Mouse (Mus musculus): ENCODE data around the gene Tubb4b.

Gene Tubb4b

DNA sequence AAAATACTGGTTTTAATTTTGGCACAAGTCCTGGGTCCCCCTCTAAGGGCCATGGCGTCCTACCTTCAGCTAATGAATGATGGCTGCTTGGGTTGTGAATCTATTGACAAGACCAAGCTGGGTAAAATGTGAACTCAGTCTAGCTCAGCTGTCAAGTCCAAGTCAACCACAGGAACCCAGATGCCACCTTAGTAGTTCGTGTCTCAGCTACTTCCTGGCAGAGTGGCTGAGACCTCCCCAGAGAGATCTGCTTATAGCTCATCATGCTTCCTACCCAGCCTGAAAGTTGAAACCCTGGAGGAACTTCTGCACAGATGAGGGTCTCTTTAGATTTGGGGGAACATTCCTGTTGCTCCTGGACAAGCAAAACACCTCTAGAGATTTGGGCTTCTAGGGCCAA is 41.2 kb downstream of the Tubb4b start:
- no peak for DNase-seq

DNA sequence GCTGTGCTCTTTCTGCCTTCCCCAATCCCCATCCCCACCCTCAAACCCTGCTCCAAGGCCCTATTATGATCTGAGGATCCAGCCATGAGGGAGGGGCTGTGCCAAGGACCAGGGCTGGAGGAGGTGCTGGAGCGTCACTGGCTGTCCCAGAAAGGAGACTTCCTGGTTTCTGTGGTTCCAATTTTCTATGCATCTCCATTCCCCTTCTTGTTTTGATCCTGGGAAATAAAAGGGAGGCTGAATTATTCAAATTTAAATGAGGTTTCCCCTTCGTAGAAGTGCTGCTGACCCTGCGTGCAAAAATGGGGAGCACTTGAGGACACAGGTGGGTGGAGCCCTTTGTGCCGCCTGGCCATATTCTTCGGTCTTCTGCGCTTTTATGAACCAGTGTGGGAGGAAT is 41.8 kb downstream of the Tubb4b start:
- DNase-seq: no peak

DNA sequence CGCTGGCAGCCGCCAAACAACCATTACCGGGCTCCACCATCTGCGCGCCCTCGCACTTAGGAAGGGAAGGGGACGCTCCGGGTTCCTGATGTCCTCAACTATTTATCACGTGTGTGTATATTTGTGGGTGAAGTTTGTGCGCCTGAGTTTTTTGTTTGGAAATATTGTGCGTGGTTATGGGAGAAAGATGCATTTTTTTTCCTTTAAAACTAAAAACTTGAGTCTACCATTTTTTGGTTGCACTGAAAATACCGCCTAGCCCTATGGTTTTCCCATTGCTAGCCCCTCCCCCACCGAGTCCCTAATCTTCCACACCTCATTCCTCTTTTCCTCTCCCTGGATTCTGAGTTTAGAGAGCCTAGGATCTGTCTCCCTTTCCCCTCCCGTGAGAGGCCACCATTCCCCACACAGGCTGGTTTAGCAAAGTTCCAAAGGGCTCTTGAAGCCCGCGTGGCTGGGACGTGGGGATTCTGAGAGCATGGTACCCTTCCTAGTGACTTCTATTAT is 42.6 kb downstream of the Tubb4b start:
- DNase-seq: no peak

DNA sequence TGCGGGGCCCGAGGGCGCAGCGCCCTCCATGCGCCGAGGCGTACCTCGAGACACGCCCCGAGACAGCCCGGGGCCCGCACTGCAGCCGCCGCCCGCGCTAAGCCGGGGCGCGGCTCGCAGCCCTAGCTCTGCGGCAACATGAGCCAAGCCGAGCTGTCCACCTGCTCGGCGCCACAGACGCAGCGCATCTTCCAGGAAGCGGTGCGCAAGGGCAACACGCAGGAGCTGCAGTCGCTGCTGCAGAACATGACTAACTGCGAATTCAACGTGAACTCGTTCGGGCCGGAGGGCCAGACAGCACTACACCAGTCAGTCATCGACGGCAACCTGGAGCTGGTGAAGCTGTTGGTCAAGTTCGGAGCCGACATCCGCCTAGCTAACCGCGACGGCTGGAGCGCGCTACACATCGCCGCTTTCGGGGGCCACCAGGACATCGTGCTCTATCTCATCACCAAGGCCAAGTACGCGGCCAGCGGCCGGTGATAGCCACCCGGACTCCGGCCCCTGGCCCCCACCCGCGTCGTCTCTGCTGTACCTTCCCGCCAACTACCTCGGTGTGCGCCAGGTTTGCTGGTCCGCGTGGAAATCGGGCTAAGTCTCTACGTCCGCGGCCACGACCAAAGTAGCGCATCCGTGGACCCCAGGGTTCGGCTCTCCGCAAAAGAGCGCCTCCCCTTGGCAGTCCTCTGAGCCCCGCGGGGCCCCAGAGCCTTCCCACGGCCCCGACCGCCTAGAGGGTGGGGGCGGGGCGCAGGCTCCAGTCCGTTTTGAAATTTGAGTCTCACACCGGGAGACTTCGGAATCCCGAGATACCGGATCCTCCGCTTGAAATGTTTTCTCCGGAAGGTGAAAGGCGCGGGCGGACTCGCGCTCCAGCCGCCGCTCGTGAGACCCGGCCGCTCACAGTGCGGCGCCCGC is 43.3 kb downstream of the Tubb4b start:
- DNase-seq: peak; percentile 43

DNA sequence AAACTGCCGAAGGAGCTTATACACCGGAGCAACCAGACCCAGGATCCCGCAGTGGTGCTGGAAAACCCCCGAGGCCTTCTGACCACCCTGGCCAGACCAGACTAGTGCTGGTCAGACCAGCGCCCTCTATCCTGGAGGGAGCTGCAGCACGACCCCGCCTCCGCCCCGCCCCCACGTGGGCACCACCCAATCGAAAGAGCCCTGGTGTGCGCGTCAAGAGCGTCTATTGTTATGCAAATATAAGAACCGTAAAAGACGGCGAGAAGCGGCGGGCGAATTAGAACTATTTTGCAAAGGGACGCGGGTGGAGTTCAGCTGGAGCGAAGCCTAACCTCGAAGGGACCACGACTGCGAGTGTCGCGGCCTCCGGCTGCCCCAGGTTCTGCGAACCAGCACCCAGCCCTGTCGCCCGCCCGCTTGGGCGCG is 44.0 kb downstream of the Tubb4b start, which contains the start of gene Nrarp:
TSS of gene Nrarp (plus strand) at position 281 of the 426 bp plus-strand sequence.
- DNase-seq: peak; percentile 95

DNA sequence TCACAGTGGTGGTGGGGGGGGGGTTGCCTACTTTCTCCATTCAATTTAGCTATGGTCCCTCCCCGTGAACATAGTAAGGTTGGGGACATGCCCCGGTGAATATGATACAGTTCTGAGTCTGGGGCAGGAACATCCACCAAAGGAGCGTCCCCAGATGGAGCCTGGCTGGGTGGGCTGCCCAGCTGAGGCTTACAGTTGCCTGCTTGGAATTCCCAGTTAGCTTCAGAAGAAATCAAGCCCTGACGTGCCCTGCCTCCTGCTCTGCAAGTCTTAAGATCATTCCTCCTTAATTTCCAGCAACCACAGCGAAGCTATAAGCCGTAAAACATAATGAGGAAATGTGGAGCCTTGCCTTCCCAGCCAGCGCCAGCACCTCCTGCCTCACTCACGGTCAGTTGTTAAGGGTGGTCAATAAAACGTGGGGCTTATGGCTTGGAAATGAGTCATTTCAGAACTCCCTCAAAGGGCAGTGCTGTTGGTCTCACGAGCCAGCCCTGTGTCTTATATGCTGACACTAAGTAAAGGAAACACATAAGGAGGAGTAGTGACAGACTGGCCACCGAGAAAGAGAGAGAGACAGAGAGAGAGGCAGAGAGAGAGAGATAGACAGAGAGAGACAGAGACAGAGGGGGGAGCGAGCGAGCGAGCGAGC is 44.8 kb downstream of the Tubb4b start:
- DNase-seq: no peak

DNA sequence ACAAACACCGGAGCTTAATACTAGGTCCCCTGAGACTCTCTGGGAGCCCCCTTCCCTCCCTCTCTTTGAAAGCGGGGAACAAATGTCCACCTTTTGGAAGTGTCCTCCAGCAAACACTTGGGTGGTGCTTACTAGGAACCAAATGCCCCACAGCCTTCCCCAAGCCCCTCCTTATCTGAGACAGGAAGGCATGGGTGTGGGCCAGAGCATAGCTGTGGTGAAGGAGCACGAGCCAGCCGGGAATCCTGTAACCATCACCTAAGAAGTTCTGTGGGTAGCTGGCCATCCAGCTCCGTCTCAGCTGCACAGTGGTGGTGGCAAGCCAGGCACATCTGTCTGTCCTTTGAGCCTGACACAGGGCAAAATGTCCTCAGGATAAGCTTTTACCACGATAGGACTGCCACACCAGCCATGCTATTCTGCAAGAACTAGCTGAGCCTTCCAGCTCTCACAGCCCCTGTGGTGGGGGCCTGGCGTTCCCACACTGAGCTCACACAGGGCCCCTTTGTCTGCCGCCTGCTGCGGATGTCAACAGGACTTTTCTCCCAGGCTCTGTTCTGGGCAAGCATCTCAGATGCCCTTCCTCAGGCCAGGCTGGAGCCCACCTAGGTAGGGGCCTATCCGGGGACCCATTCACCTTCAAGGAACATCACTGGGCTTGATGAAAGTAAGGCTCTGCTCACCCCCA is 46.1 kb downstream of the Tubb4b start:
- peak; percentile 36 for DNase-seq

DNA sequence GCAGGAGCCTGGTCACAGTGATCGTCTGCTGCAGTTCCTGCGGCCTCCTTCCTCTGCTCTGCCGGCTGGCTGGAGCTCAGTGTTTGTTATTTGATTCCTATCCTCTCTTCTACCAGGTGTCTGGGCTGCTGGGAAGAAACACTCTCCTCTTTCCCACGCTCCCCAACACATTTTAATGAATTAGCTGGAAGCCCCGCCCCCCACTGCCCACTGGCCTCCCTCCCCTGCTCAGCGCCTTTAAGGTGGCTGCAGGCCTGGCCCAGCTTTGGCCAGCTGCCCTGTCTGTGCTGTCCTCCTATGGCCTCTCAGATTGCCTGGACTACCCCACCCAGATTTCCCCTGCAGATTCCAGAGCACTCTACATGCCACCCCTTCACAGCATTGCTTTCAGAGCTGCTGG is 46.8 kb downstream of the Tubb4b start:
- DNase-seq: peak; percentile 68

DNA sequence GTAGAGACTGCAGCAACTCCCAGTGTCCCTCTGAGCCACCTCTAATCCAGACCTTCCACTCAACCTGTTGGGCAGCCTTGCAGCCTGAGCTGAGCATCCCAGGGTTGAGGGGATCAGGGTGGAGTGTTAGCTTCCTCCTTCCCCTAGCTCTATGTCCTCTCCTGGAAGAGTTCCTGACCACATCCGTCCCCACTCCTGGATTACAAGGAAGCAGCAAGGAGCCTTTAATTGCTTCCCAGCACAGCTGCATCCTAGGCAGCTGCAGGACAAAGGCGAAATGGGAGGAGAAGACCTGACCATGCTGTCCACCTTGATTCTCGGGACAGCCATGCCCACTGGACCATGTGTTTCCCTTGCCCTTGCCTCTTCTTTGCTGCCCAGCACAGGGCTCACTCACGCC is 47.4 kb downstream of the Tubb4b start:
- no peak for DNase-seq

DNA sequence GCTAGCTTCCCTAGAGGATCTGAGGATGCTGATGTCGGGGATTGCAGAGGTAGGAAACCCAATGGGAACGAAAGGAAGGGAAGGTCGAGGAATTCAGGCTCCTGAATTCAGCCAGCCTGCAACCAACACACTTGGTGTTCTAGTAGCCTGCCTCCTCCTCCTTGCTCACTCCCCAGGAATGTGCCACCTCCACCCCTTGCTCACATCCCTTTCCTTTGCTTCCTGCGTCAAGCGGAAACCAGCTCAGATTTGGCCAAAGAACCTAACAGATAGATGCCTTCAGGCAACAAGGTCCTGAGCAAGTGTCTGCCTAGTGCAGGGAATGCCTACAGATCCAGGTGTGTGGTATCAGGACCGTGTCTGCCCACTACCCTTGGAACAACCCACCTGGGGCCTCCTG is 47.9 kb downstream of the Tubb4b start:
- no peak for DNase-seq

DNA sequence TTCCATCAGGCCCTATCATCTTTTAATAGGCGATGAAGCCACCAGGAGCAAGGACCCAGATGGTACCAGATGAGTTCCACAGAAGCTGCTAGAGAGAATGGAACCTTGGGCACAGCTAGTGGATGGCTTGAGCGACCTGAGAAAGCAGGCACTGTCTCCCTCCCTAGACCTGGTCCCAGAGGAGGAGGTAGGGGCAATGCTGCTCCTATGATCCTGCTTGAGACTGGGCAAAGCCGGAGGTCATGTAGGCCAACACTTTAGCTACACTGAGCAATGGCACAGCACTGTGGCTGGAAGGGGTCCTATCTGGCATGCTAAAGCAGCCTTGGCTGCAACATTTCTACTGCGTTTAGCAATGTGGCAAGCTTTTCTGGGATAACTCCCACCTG is 48.8 kb downstream of the Tubb4b start:
- DNase-seq: no peak

DNA sequence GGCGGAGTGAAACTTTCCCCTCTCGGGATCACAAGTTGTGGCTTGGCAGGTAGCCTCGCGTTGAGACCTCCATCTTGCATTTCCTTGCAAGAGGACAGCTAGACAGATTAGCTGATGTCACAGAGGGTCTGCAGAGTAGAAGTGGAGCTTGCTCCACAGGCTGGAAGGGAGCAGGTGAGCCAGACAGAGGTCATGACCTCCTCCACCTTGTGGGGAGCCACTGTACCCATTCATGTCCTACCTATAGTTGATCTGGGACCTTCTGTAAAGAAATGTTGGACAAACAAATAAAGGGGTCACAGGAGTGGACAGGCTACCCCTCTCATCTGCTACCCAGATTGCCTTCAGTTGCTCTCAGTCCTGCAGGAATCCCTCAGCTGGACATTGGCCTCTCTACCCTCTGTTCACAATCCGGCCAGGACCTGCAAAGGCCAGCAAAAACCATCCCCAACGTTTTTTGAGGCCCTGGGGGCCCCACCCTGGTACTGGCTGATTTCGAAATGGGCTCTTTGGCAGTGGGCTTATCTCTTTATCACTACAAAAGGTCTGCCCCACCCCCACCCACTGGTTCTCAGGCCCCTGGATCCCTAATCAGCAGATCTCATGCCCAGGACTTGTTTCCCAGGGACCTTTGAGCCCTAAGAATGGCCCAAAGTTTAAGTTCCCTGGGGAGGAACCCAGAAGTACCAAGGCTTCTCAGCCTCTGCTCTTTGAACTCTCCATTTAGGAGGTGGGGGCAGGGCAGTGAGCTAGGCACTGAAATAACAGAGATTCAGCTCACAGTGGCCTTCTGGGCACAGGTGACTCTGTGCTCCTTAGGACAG is 49.4 kb downstream of the Tubb4b start:
- DNase-seq: no peak

DNA sequence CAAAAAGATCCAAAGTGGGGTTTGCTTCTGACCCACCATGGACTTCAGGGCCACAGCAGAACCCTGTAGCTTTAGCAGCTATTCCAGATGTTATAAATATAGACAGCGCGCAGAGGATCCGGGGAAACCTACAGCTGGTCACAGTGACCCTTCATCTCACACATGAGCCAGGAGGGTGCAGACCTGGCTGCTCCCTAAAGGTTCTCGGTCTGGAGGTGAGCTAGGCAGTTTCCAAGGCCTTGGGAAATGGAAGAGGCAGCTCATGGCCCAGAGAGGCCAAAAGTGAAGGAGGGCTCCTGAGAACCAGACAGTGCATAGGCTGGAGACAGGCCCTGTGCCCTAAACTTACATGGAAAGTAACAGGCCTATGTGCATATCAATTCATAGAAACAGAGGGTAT is 50.7 kb downstream of the Tubb4b start:
- no peak for DNase-seq

DNA sequence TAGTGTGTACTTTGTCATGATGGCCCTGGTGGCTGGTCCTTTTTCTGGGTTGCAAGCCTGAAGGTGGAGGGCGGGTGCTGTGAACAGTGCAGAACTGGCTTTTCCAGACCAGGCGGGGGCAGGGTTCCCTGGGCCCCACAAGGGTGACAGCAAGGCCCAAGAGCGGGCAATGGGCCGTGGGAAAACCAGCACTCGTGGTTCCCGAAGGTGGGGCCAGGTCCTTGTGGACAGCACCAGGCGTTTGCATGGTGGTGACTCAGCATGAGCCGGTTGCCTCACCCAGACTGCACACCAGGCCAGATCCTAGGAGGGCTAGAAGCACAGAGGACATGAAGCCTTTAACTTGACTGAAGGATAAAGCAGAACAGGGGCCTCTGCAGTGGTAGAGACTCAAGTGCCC is 51.9 kb downstream of the Tubb4b start:
- no peak for DNase-seq

All from right cerebral cortex, postnatal 14 days (tissue).